Comparison of ENCODE assay signal across 23 mouse cellular contexts in genomic region chr13:52062576-52062975, GRCm38 (mm10).
DNase-seq lines count a peak whose midpoint lies in the region; TF ChIP-seq lines count a peak whose summit lies in the region.
"Had no signal": no experiment of that assay in that cellular context is flagged by ENCODE, and none has a peak within 500 bp of the region (broad histone marks: within the 10 kb centered on the region; RNA-seq: fewer than 3 reads in every experiment).

No protein-coding gene starts in this region.

- H3K27ac ChIP-seq in CH12.LX (ENCODE audit: insufficient read depth, low read depth), result no peak overlapping the region
- H3K27ac ChIP-seq in small intestine, adult 2 months (ENCODE audit: insufficient read depth, low read depth, low read length), result 0 out of 2 replicates have a peak overlapping the region, but pooled peaks have one; percentile 1
- H3K27ac ChIP-seq: embryonic facial prominence, embryonic 13.5 days; embryonic facial prominence, embryonic 15.5 days; forebrain, embryonic 10.5 days; forebrain, embryonic 12.5 days had no signal

- H3K9me3 ChIP-seq in CH12.LX (replicated peaks; ENCODE audit: low read length), result no peaks in the 10 kb centered on the region
- H3K9me3 ChIP-seq: embryonic facial prominence, embryonic 13.5 days; embryonic facial prominence, embryonic 15.5 days; forebrain, embryonic 10.5 days; forebrain, embryonic 12.5 days had no signal

- H3K79me2 ChIP-seq in CH12.LX (replicated peaks; ENCODE audit: control insufficient read depth, extremely low read depth, insufficient read depth, poor library complexity, severe bottlenecking), result no peaks in the 10 kb centered on the region

- TF ChIP-seq POLR2A in CH12.LX (IDR thresholded peaks at IDR 0.05; ENCODE audit: low read depth, low read length), result no peak
- no peak for TF ChIP-seq POLR2A in small intestine, adult 2 months (IDR thresholded peaks at IDR 0.05; ENCODE audit: low read depth, low read length)

- in situ Hi-C loops in CH12.LX (cut with MboI; ENCODE audit: low pct_ligation_motif_present, low pct_unique_long_range_greater_than_20kb, low sequenced_read_pairs), result no loop called here

- H3K27me3 ChIP-seq in CH12.LX (replicated peaks), result peaks cover 2% of the 10 kb centered on the region
- H3K27me3 ChIP-seq in small intestine, adult 2 months (ENCODE audit: control insufficient read depth, insufficient read depth, low read length), result no peaks in the 10 kb centered on the region
- H3K27me3 ChIP-seq: embryonic facial prominence, embryonic 13.5 days; embryonic facial prominence, embryonic 15.5 days had no signal

- no peak overlapping the region for H3K4me2 ChIP-seq in CH12.LX (ENCODE audit: insufficient read depth, low read depth, poor library complexity, severe bottlenecking)
- H3K4me2 ChIP-seq: embryonic facial prominence, embryonic 13.5 days; embryonic facial prominence, embryonic 15.5 days; forebrain, embryonic 12.5 days had no signal

- WGBS in small intestine, adult 2 months, result 88% methylated on average over 1 of the region's 1 CpGs

- dilution Hi-C loops in CH12.LX (cut with MboI; ENCODE audit: extremely low pct_ligation_motif_present, extremely low pct_unique_long_range_greater_than_20kb, low sequenced_read_pairs), result no loop called here

- no peaks in the 10 kb centered on the region for H3K36me3 ChIP-seq in CH12.LX (replicated peaks in 1 of 2; ENCODE audit: control insufficient read depth in 1 of 2, insufficient read depth in 1 of 2, low read length in 1 of 2)
- H3K36me3 ChIP-seq in small intestine, adult 2 months (ENCODE audit: control insufficient read depth, insufficient read depth, low read length), result no peaks in the 10 kb centered on the region
- H3K36me3 ChIP-seq: embryonic facial prominence, embryonic 13.5 days; embryonic facial prominence, embryonic 15.5 days; forebrain, embryonic 10.5 days; forebrain, embryonic 12.5 days had no signal

- H3K4me3 ChIP-seq in CH12.LX (replicated peaks in 1 of 3; ENCODE audit: low read depth in 2 of 3, low read length in 2 of 3, poor library complexity in 1 of 3), result no peak overlapping the region
- no peak overlapping the region for H3K4me3 ChIP-seq in small intestine, adult 2 months (ENCODE audit: low read depth, low read length)
- H3K4me3 ChIP-seq: embryonic facial prominence, embryonic 13.5 days; embryonic facial prominence, embryonic 15.5 days; erythroblast, embryonic 14.5 days; forebrain, embryonic 10.5 days; forebrain, embryonic 12.5 days had no signal

- TF ChIP-seq CTCF in CH12.LX (conservative IDR thresholded peaks at IDR 0.05 in 1 of 2, IDR thresholded peaks at IDR 0.05 in 1 of 2; ENCODE audit: low read depth in 2 of 2, low read length in 2 of 2), result no peak
- TF ChIP-seq CTCF in small intestine, adult 2 months (IDR thresholded peaks at IDR 0.05; ENCODE audit: extremely low read depth, insufficient read length, insufficient replicate concordance, low read depth, low read length), result no peak

- DNase-seq in A20 (ENCODE audit: low read depth, low spot score) (peak; percentile 72), CH12.LX (ENCODE audit: extremely low read depth) (no peak), ES-CJ7 (ENCODE audit: low read depth, low spot score) (peak; percentile 14)
- no peak for DNase-seq in left cerebral cortex, postnatal 4 days
- no peak for DNase-seq in left cerebral cortex, adult 11 months (ENCODE audit: low spot score)
- DNase-seq in retina, embryonic 14.5 days (ENCODE audit: low spot score), result no peak
- no peak for DNase-seq in layer of hippocampus, adult 18-20 months (ENCODE audit: low spot score in 2 of 2)
- DNase-seq: adrenal gland, adult 2 months; adrenal gland, postnatal 10 days; adrenal gland, postnatal 25 days; cerebellum, adult 11 months; cerebellum, adult 18-20 months; cerebellum, adult 8-10 months; cerebellum, adult 9-11 months; cerebellum, postnatal 14 days; cerebellum, postnatal 36 days; embryo, embryonic 11 days had no signal

- TF ChIP-seq EP300 in CH12.LX (IDR thresholded peaks at IDR 0.05; ENCODE audit: low read length), result no peak

- no peak overlapping the region for H3K9ac ChIP-seq in CH12.LX (ENCODE audit: insufficient read depth, low read depth)
- H3K9ac ChIP-seq: embryonic facial prominence, embryonic 13.5 days; embryonic facial prominence, embryonic 15.5 days; forebrain, embryonic 12.5 days had no signal

- H3K4me1 ChIP-seq in CH12.LX (ENCODE audit: control insufficient read depth in 1 of 2, insufficient read depth in 2 of 2), result peaks cover 18 to 23% of the 10 kb centered on the region in 2 experiments
- peaks cover 29% of the 10 kb centered on the region for H3K4me1 ChIP-seq in small intestine, adult 2 months (ENCODE audit: control insufficient read depth, insufficient read depth, insufficient read length, low read length)

- no peak for TF ChIP-seq RAD21 in CH12.LX (IDR thresholded peaks at IDR 0.05; ENCODE audit: low read depth, low read length)

- intact Hi-C loops in left cerebral cortex, postnatal 4 days (cut with DNase I), result no loop called here

TF ChIP-seq in CH12.LX, 34 proteins besides CTCF, POLR2A, EP300 and RAD21:
- TF ChIP-seq ZNF384 (IDR thresholded peaks at IDR 0.05; ENCODE audit: low read depth, low read length) (0 out of 2 replicates have a peak, but pooled peaks have one; percentile 29), UBTF (IDR thresholded peaks at IDR 0.05; ENCODE audit: low read depth, low read length) (no peak), TCF12 (IDR thresholded peaks at IDR 0.05; ENCODE audit: low read depth, low read length) (peak; percentile 94), HCFC1 (IDR thresholded peaks at IDR 0.05; ENCODE audit: low read depth, low read length) (no peak), CHD2 (IDR thresholded peaks at IDR 0.05; ENCODE audit: low read length) (no peak)

Comparison
In these comparisons a context has a peak if more than half of its experiments do, and no peak if none do; other contexts are left out.
1. DNase-seq: peak in A20 (single experiment) and ES-CJ7 (single experiment); none in CH12.LX (single experiment), left cerebral cortex, postnatal 4 days (single experiment), left cerebral cortex, adult 11 months (single experiment), retina, embryonic 14.5 days (single experiment) and layer of hippocampus, adult 18-20 months (0 of 2).